Mouse (Mus musculus) spleen, adult 12 weeks (tissue): ENCODE measurements around the gene Bcl2l15.
"Not testable (repeated sequence)": the region's sequence is repeated elsewhere in the genome, so short reads cannot be mapped to it uniquely, and the experiment has no call there.

Experiments
- DNase-seq: peaks from one replicate; pipeline ENCODE4 v3.0.0; 2022; ENCODE audit warnings: low spot score

The Bcl2l15 gene

GRCm38 (mm10) chr3:103831146-103831545, 1.3 kb upstream of the Bcl2l15 start:
- DNase-seq = no peak

DNA sequence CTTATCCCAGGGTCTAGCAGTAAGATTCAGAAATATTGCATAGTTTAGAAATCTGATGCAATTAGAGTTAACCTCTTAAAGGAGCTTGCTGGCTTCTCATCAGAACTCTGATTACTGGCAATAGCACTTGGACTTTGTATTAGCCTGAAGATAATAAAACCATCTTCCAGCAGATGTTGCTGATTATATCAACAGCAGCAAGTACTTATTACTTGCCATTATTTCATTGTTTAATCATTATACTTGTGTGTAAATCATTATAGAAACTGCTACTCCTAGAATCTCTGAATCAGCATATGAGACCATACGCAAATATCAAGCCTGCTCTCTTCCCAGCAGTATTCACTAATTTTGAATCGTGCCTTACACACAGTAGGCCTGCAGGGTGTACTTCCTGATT, 1.6 kb downstream of the Bcl2l15 start:
- no peak for DNase-seq

GRCm38 (mm10) chr3:103835272-103835950, 3.0 kb downstream of the Bcl2l15 start:
- DNase-seq = no peak

DNA sequence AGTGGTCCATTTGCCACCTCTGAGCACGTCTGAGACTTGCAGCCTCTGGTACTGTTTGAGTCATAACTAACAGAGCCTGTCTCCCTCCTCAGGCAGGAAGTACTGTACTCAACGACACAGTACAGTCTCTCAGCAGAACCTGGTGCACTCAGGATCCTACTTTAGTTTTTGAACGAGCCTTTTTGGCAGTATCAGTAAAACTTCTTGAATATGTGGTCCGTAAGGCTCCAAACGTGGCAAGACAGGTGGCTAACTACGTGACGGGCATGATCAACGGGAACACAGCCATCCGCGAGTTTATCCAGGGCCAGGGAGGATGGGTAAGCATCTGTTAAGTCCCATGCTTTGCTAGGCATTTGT, 3.5 kb downstream of the Bcl2l15 start:
- DNase-seq = no peak

DNA sequence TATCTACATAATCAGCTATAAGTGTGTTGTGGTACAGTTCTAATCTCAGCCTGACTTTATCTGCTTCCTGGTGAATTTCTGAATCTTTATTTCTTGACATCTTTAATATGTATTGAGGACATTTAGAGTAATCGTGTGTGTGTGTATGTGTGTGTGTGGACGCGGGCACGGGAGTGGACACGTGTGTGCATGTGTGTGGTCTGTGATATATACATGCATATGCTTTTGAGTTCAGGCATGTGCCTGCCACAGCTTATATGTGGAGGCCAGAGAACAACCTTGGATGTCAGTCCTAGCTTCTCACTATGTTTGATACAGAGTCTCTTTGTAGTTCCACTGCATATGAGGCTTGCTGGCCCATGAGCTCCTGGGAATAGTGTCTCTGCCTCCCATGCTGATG, 4.1 kb downstream of the Bcl2l15 start:
- DNase-seq = no peak

DNA sequence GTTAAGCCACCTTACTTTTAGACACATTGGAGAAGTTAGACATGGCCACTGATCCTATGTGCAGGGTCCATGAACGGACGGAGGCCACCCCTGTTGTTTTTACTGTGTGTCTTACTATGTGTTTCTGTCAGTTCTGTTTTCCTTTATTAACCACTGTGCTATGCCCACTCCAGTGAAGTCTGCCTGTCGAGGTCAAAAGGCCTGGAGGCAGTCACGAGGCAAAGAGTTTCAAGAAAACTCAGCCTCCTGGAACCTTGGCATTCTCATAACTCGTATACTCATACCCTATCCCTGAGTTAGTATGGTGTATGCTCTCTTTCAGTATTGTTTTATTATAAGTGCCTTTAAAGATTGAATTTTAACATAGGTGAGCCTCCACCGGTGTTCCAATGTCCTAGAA, 7.3 kb downstream of the Bcl2l15 start:
- no peak for DNase-seq

DNA sequence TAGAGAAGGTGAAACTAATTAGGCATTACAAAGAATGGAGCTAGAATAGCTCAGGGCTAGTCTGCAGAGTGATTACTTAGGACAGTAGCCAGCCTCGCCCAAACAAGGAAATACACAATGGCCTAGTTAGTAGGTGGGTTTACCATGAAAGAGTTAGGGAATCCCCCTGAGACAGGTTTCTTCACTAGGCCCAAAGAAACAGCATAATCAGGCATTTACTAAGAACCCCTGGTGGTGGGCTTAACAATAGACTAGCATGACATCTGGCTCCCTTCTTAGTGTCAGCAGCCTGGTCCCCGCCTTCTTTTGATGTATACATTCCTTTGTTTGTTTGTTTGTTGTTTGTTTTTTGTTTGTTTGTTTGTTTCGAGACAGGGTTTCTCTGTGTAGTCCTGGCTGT, 7.8 kb downstream of the Bcl2l15 start:
- not testable (repeated sequence) for DNase-seq

- DNase-seq = not testable (repeated sequence)
Observed at GRCm38 (mm10) chr3:103840946-103841345, 8.5 kb downstream of the Bcl2l15 start.

DNA sequence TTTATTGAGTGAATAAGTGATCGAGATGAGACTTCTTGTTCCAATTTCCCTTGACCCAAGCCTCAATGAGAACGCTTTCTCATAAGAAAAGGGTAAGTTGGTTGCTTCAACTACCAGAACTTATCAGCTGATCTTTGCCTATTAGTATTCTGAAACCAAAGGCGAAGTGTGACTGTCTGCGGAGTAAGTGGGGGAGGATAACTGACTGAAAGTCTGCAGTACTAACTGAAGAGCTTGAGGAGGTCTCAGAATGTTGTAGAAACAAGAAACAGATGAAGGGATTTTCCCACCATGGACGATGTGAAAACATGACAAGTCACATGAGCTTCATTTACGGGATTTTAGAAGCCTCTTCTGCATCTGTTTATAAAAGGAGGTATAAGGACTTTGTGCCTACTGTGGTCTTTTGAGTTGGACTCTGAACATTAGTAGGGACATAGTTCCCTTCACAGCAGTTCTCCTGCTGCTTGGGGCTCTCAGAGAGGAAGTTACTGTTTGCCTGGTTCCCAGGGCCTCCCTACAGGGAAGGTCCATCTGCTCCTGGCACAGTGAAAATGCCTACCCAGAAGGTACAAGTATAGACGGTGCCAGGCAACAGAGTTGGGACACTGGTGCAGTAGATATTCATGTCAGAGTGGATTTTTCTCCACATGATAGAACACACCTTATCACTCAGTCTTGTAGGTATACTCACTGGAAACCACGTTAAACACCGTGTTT, 18.4 kb downstream of the Bcl2l15 start:
- DNase-seq = no peak

- DNase-seq = no peak
Observed at GRCm38 (mm10) chr3:103851481-103851880, 19.1 kb downstream of the Bcl2l15 start.

- DNase-seq = no peak
Observed at GRCm38 (mm10) chr3:103851882-103852281, 19.5 kb downstream of the Bcl2l15 start.

DNA sequence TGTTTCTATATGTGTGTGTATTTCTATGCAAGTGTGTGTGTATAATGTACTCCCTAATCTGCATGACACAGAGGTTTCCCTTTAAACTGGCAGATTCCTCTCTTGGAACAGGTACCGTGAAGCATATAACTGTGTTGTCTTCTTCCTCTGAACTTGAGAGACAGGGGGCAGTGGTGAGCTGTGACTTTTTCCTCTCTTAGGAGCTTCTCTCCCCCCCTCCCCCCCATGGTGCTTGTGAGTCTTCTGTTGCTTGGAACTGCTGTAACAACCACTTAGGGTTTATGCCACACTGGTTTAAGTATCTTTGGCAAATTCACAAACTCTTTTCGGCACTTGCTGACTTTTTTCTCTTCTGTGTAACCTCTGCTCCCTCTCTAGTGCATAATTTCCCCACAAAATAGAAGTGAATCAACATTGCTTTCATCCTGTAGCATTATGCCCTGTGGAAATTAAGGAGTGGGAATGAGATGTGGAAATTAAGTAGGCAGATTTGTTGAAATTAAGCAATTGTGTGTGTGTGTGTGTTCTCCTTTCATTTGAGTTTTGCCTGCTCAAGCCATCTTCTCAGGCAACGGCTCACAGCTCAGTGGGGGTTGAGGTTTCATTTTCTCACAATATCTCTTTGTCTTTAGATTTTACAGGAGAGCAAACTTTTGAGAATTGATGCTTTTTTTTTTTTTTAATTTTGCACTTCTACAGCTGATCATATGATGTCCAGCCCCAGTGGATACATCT, 20.3 kb downstream of the Bcl2l15 start:
- DNase-seq = peak; percentile 40

- DNase-seq = no peak
Observed at GRCm38 (mm10) chr3:103853804-103854203, 21.4 kb downstream of the Bcl2l15 start.

DNA sequence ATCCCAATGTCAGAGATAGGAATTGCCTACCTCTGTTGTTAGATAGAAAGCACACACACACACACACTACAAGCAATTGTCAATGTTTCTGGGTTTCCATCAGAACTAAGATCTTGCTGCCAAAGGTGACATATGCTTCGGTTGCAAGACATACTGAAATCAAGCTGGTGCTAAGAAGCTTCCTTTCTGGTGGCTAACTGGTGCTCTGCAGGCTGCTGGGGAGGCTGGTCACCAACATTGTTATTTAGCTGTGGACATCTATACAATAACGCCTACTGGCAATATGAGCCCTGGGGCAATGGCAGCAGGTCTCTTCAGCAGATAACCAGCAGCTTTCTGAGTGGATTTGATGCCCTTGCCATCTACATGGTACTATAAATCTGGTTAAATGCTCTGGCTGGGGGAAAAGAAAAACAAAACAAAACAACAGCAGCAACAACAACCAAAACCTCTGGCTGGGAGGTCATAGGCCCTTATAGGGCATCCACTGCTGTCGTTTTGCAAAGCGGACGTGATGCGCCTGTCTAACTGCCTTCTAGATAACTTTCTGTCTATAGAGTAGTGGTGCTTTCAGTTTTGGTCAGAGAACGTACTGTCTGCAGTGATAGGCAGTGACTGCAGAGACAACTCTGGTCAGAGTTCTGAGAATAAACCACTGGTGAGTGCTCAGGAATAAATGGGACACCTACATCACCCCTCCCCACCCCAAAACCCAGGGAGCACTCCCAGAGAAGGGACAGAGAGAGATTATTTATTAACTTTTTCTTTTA, 24.8 kb downstream of the Bcl2l15 start:
- DNase-seq = no peak

- DNase-seq = no peak
Observed at GRCm38 (mm10) chr3:103857977-103858563, 25.7 kb downstream of the Bcl2l15 start.

DNA sequence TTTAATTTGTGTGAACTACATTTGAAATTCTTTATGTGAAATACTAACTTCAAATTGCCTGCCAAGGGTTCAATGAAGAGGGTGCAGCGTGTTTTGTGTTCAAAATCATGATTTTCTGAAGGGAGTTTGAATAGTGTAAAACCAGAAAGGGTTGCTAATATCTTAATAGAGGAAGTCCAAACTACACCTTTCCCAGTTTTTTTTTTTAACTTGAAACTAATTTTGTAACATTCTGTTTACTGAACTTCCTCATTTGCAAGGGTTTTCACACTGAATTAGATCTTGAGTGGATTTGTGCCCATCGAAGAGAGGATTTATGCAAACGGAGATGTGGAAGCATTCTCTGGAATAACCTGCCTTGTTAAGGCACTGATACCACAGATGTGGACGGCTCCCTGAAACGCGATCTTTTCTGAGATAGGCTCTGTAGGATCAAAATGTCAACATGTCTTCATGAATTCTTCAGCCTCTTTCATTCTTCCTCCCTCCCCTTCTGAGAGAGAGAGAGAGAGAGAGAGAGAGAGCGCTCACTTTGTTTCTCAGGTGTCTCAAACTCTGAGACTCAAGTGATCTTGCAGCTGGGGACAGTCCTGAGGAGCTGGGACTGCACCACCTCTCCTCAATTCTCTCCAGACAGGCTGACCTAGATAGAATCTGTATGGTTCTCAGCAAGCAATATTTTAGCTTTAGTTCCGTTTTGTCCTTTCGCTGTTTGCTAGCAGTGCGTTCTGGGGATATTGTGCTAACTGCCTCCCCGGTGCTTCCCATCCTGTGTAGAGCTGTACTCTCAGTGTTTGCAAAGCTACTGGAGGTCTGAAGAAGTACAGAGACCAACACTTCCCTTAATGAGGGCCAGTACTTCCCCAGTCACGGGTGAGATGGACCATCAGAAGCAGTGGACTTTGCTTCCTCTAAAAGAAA, 26.7 kb downstream of the Bcl2l15 start, which contains the start of gene Ptpn22:
Gene Ptpn22 (plus strand): TSS at position 915 of the 921 bp plus-strand sequence.
- no peak for DNase-seq

DNA sequence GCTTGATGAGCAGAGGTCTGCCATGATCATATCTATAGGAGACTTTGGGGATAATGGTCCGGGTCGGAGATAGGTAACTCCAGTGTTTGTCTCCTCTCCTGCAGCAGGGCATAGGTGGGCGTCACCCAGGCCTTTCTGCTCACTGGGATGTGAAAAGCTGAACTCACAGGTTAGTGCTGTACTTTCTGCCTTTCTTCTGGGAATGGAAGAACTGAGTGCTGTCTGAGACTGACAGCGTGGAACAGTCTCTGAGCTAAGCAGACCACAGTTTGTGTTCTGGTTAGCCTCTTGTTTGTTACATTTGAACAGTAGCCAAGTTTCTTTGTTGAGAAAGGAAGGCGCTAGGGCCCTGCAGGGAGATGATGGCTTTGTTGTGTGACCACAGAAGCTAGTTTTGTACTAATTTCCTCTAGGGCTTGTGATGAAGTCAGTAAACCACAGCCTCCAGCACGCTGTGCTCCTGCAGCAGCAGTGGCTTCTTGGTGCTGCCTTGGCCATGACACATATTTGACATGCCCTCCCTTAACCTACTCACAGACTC, 27.5 kb downstream of the Bcl2l15 start:
- DNase-seq = peak; percentile 56

- no peak for DNase-seq
Observed at GRCm38 (mm10) chr3:103862721-103863220, 30.4 kb downstream of the Bcl2l15 start.

DNA sequence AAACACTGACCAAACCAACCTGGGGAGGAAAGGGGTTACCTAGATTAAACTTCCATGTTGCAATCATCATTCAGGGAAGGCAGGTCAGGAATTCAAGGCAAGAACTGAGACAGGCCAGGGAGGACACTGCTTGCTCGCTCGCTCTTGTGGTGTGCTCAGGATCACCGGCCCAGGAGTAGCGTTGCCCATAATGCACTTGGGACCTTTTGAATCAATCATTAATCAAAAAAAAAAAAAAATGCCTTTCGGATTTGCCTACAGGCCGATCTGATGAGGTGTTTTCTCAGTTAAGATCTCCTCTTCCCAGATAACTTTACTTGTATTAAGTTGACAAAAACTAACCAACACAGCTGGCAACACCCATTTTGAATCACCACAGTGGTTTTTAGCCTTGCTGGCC, 31.8 kb downstream of the Bcl2l15 start:
- DNase-seq = no peak

DNA sequence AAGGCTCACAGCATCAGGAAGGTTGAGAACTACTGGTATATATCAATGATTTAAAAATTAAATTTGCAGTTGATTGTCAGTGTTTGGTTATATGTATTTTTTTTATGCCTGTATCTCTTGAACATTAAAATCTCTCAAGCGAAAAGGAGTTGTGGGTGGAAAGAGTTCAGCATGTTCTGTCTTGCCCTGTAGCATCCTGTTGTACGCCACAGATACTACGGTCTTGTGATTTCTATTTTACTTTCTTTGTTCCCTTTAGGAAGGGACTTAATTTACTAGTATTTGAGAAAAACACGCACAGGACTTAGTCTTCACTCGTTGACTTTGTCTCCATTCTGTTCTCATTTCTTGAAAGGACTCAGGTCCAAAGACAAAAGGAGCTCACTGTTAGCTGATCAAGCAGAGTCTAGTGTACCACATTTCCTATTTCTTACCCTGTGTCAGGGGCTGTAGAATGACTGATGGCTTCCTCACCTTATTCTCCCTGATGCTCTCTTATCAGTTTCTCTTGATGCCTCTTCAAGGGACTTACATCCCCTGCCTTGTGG, 35.1 kb downstream of the Bcl2l15 start:
- no peak for DNase-seq
